Mouse (Mus musculus): ENCODE measurements around the gene Pelp1.

- TF ChIP-seq CTCF (IDR thresholded peaks at IDR 0.05; ENCODE audit: control insufficient read depth, insufficient read depth, low read length) (no peak), POLR2A (IDR thresholded peaks at IDR 0.05; ENCODE audit: borderline replicate concordance, control insufficient read depth, low read depth, low read length) (no peak)
These were observed 25.6 kb upstream of the Pelp1 start for GRCm38 (mm10) chr11:70435476-70435875.

Measured in bone marrow, adult 2 months (tissue).